Mouse (Mus musculus): ENCODE results near the gene Olfr1166. TPM values are rescaled to one million over a fixed set of nuclear protein-coding genes. Genes with fewer than 3 reads are reported as not detected.

The Olfr1166 gene
- not detected for total RNA-seq (2023)

DNA sequence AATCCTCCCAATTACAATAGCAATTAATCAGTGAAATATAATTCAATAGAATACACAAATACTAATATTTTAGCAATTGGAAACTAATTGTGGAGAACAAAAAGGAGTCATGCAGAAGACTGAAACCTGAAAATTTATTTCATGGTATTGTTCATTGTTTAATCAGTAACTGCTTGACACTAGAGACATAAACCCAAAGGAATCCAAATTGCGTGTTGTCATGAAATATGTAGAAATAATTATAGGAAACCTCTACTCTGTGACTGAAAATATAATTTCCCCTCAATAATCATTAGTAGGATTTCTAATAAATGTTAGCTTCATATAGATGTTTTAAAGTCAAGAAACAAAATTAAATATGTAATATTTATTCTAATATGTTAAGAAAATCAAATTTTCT is at the start of gene Olfr1166:
Gene Olfr1166 (minus strand): TSS at position 101 of the 400 bp plus-strand sequence.

DNA sequence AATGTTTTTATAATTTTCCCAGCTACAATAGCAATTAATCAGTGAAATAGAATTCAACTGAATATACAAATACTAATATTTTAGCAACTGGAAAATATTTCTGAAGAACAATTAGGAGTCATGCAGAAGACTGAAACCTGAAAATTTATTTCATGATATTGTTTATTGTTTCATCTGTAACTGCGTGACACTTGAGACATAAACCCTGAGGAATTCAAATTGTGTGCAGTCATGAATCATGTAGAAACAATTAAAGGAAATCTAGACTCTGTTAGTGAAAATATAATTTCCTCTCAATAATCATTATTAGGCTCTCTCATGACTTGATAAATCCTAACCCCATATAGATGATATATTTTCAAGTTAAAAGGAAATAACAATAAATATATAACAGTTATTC is 27.0 kb upstream of the Olfr1166 start, which contains the start of gene Olfr1167:
Gene Olfr1167 (minus strand): TSS at position 101 of the 400 bp plus-strand sequence.

DNA sequence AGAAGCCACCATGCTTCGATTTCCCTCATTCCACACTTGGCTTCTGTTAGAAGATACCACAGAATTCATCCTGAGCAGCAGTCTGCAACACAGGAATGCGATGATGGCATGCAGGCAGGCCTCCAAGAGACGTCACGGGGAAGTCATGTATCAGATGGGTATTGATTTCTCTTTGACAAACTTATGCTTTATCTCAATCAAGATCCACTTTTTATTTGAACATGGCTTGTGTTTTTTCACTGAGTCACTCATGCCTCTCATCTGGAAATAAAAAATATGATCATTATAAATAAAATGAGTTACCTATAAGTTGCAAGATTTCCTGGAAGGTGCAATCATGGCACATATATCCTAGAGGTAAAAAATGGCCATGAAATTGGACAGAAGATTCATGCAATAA is 34.2 kb downstream of the Olfr1166 start, which contains the start of gene Olfr1164:
Gene Olfr1164 (minus strand): TSS at position 101 of the 400 bp plus-strand sequence.

Other genes starting within 250 kb of the Olfr1166 start
- not detected for gene Olfr1153, start 233.3 kb downstream of the Olfr1166 start, total RNA-seq (2023)
- gene Olfr1154, start 223.1 kb downstream of the Olfr1166 start, total RNA-seq (2023): not detected
- not detected for gene Olfr1155, start 183.1 kb downstream of the Olfr1166 start, total RNA-seq (2023)
- gene Olfr1156, start 175.2 kb downstream of the Olfr1166 start, total RNA-seq (2023): not detected
- not detected for gene Olfr1157, start 160.0 kb downstream of the Olfr1166 start, total RNA-seq (2023)
- not detected for gene Olfr74, start 153.6 kb downstream of the Olfr1166 start, total RNA-seq (2023)
- not detected for gene Olfr1158, start 138.2 kb downstream of the Olfr1166 start, total RNA-seq (2023)
- not detected for gene Olfr1160, start 120.0 kb downstream of the Olfr1166 start, total RNA-seq (2023)
- gene Olfr1161, start 105.5 kb downstream of the Olfr1166 start, total RNA-seq (2023): not detected
- gene Olfr73, start 90.6 kb downstream of the Olfr1166 start, total RNA-seq (2023): not detected
- not detected for gene Olfr1162, start 77.1 kb downstream of the Olfr1166 start, total RNA-seq (2023)
- not detected for gene Olfr1163, start 56.4 kb downstream of the Olfr1166 start, total RNA-seq (2023)
- not detected for gene Olfr1164, start 34.3 kb downstream of the Olfr1166 start, total RNA-seq (2023)
- gene Olfr1167, start 26.9 kb upstream of the Olfr1166 start, total RNA-seq (2023): not detected
- gene Olfr1168, start 53.6 kb upstream of the Olfr1166 start, total RNA-seq (2023): not detected
- gene Olfr1170, start 100.1 kb upstream of the Olfr1166 start, total RNA-seq (2023): not detected
- under 1 TPM in 1 of 2 experiments, not detected in 1; 0.08 TPM for gene Olfr1173, start 151.6 kb upstream of the Olfr1166 start, total RNA-seq (2023)
- not detected for gene Olfr1174-ps, start 186.9 kb upstream of the Olfr1166 start, total RNA-seq (2023)
- gene Olfr1175-ps, start 198.9 kb upstream of the Olfr1166 start, total RNA-seq (2023): not detected
- gene Olfr1176, start 208.4 kb upstream of the Olfr1166 start, total RNA-seq (2023): not detected
- not detected for gene Olfr1177-ps, start 218.2 kb upstream of the Olfr1166 start, total RNA-seq (2023)

All from monocyte, adult 59 days (primary cell).